In the genomic region with DNA sequence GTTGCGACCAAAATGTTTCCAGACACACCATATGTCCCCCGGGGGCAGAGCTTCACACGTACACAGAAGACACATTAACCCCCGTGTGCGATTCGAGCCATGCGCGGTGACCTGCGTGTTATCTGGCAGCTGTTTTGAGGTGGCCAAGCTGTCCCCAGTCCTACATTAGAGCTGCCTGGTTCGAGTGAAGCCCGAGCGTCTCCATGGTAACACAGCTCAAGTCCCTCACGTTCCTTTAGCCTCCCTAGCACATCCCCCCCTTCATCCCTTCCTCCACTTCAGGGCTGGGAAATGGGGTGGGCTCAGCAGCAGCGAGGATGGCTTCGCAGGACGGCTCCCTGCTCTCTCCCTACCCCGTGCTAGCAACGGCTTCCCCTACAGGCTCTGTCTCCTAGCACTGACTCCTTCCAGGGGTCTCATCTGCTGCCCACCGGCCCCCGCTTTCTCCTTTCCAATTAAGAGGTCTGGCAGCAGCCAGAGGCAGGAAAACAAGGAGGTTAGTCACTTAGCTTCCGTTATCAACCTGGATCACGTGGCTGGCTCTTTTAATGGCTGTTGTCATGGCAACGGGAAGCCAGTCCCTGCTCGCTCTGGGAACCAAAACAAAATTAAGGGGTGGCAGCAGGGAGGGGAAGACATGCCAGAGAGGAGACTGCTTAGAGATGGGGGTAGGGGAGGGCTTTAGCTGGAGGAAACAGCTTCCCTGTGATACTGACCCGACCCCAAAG, we compare ENCODE assay signal across 9 mouse cellular contexts. TPM values are rescaled to one million over a fixed set of nuclear protein-coding genes. Genes with fewer than 3 reads are reported as not detected.
DNase-seq lines count a peak whose midpoint lies in the region; ATAC-seq and TF ChIP-seq lines count a peak whose summit lies in the region.
"Had no signal": no experiment of that assay in that cellular context is flagged by ENCODE, and none has a peak within 500 bp of the region (broad histone marks: within the 10 kb centered on the region; RNA-seq: fewer than 3 reads in every experiment).

No protein-coding gene starts in this region.

- peak; percentile 84 for ATAC-seq in forebrain, embryonic 13.5 days
- no peak for ATAC-seq in intestine, postnatal 0 days

- H3K4me1 ChIP-seq in forebrain, embryonic 13.5 days = peaks cover 64% of the 10 kb centered on the region
- no peaks in the 10 kb centered on the region for H3K4me1 ChIP-seq in intestine, postnatal 0 days (replicated peaks; ENCODE audit: control insufficient read depth, insufficient read depth, low read length)

- H3K9me3 ChIP-seq in forebrain, embryonic 13.5 days (replicated peaks) = no peaks in the 10 kb centered on the region
- H3K9me3 ChIP-seq in intestine, postnatal 0 days (ENCODE audit: control insufficient read depth) = no peaks in the 10 kb centered on the region

- H3K4me3 ChIP-seq in forebrain, embryonic 13.5 days = peak overlapping the region; percentile 42
- H3K4me3 ChIP-seq in intestine, postnatal 0 days (ENCODE audit: low read depth, low read length) = no peak overlapping the region
- H3K4me3 ChIP-seq: megakaryocyte, embryonic 14.5 days had no signal

- H3K36me3 ChIP-seq in forebrain, embryonic 13.5 days (ENCODE audit: poor library complexity, severe bottlenecking) = no peaks in the 10 kb centered on the region
- no peaks in the 10 kb centered on the region for H3K36me3 ChIP-seq in intestine, postnatal 0 days (ENCODE audit: control insufficient read depth, insufficient read depth)

- TF ChIP-seq CTCF in brain, embryonic 14.5 days (IDR thresholded peaks at IDR 0.05; ENCODE audit: borderline replicate concordance, extremely low read depth, insufficient read depth, insufficient read length) = no peak
- TF ChIP-seq CTCF in intestine, postnatal 0 days (IDR thresholded peaks at IDR 0.05; ENCODE audit: low read depth) = no peak

- peak overlapping the region; percentile 96 for H3K27ac ChIP-seq in forebrain, embryonic 13.5 days
- H3K27ac ChIP-seq in intestine, postnatal 0 days (ENCODE audit: low read depth, low read length) = no peak overlapping the region

- DNase-seq in ES-CJ7 (ENCODE audit: low read depth, low spot score) = peak; percentile 71
- DNase-seq in brain, embryonic 14.5 days (ENCODE audit: low read depth) = peak; percentile 97
- DNase-seq in left cerebral cortex, adult 8-10 months (ENCODE audit: low spot score in 2 of 2) = peak; percentile 64 to 88
- DNase-seq in neural tube, embryonic 10.5 days (ENCODE audit: extremely low spot score, low spot score) = peak; percentile 74
- no peak for DNase-seq in spleen, adult 12 weeks (ENCODE audit: low spot score)
- no peak for DNase-seq in thymus, postnatal 14 days

- 1% methylated on average over 25 of the region's 25 CpGs for WGBS in forebrain, embryonic 13.5 days
- WGBS in intestine, postnatal 0 days = 8% methylated on average over 25 of the region's 25 CpGs

- no peak for TF ChIP-seq POLR2A in brain, embryonic 14.5 days (IDR thresholded peaks at IDR 0.05; ENCODE audit: borderline replicate concordance, extremely low read depth, insufficient read depth, insufficient read length, poor library complexity, severe bottlenecking)

- peak overlapping the region; percentile 78 for H3K4me2 ChIP-seq in forebrain, embryonic 13.5 days
- peak overlapping the region; percentile 27; the same call in 1 of the 2 replicates for H3K4me2 ChIP-seq in intestine, postnatal 0 days (replicated peaks; ENCODE audit: low read depth)

- H3K9ac ChIP-seq in forebrain, embryonic 13.5 days = peak overlapping the region; percentile 61
- H3K9ac ChIP-seq in intestine, postnatal 0 days (ENCODE audit: low read depth, low read length) = no peak overlapping the region

- H3K27me3 ChIP-seq in forebrain, embryonic 13.5 days = peaks cover 24% of the 10 kb centered on the region
- peaks cover 16% of the 10 kb centered on the region; the same call in 1 of the 2 replicates for H3K27me3 ChIP-seq in intestine, postnatal 0 days (replicated peaks; ENCODE audit: control insufficient read depth, insufficient read depth, low read length)

RNA-seq across cellular contexts. Expression of gene Sgsm1, which starts 3.7 kb away (rescaled TPM):
- polyA plus RNA-seq in brain, embryonic 14.5 days (2012; rRNA removed) = 31.2 and 36.1 TPM in 2 replicates
- polyA plus RNA-seq in forebrain, embryonic 13.5 days (2015; fragmentation: Nextera tagmentation; extraction: Ambion mirVana) = 9.8 and 11.9 TPM in 2 replicates
- polyA plus RNA-seq in intestine, postnatal 0 days (2015; fragmentation: Nextera tagmentation; extraction: Ambion mirVana) = 4.0 TPM in 2 replicates
- total RNA-seq in left cerebral cortex, adult 8-10 months (2022) = 100 to 1,000 TPM in 3 of 4 experiments, 10 to 100 TPM in 1; 84.7 to 123 (median 111) TPM

RNA-seq across cellular contexts. Expression of gene Aym1, which starts 50.2 kb away (rescaled TPM):
- polyA plus RNA-seq in brain, embryonic 14.5 days (2012; rRNA removed) = not detected in 2 replicates
- polyA plus RNA-seq in forebrain, embryonic 13.5 days (2015; fragmentation: Nextera tagmentation; extraction: Ambion mirVana) = not detected in 2 replicates
- polyA plus RNA-seq in intestine, postnatal 0 days (2015; fragmentation: Nextera tagmentation; extraction: Ambion mirVana) = not detected in 2 replicates
- total RNA-seq in left cerebral cortex, adult 8-10 months (2022) = not detected

Comparison
In these comparisons a context has a peak if more than half of its experiments do, and no peak if none do; other contexts are left out.
1. DNase-seq: peak in ES-CJ7 (single experiment), brain, embryonic 14.5 days (single experiment), left cerebral cortex, adult 8-10 months (2 of 2) and neural tube, embryonic 10.5 days (single experiment); none in spleen, adult 12 weeks (single experiment) and thymus, postnatal 14 days (single experiment).